Mouse (Mus musculus): ENCODE measurements at regions not wholly inside any gene's neighbourhood (a gene's known extent, or its start where the extent isn't known, plus 50 kb on each side); places are given as distances from the start of the nearest gene placed in this dataset.

DNA sequence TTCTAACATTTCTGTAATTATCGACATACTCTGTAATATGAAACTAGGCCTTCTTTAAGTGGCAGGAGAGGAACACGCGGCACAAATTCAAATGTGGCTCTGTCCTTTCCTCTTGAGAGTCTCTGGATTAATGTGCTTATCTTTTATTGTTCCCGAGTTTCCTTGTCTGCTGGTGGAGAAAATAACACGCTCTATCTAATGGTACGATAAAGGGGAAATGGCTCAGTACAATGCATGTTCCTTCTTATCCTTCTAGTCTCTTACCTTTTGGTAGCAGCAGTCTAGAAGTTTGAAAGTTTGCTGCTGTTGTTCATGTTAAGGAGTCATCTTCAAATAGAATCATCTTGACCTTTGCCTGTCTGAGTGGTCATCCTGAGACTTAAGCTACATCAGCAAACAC lies 130.1 kb upstream of the C9orf72 start:
- Histone ChIP-seq H3K27me3 (ENCODE audit: control insufficient read depth, insufficient read depth, low read length) (no peaks in the 10 kb centered on the region), H3K27ac (ENCODE audit: low read depth, low read length) (no peak overlapping the region), H3K4me2 (replicated peaks; ENCODE audit: low read depth, low read length) (no peak overlapping the region), H3K4me1 (replicated peaks; ENCODE audit: control insufficient read depth, insufficient read depth, low read length) (no peaks in the 10 kb centered on the region), H3K9me3 (ENCODE audit: control insufficient read depth, low read length) (no peaks in the 10 kb centered on the region), H3K4me3 (ENCODE audit: low read depth, low read length) (no peak overlapping the region), H3K9ac (ENCODE audit: low read depth, low read length) (no peak overlapping the region), H3K36me3 (ENCODE audit: control insufficient read depth, insufficient read depth, low read length) (no peaks in the 10 kb centered on the region)
- DNase-seq (ENCODE audit: low spot score) = no peak
- ATAC-seq (ENCODE audit: low FRiP score) = no peak
- WGBS = 87% methylated on average over 6 of the region's 6 CpGs

- H3K4me2 ChIP-seq (replicated peaks; ENCODE audit: low read depth, low read length) = no peak overlapping the region
- H3K27me3 ChIP-seq (ENCODE audit: control insufficient read depth, insufficient read depth, low read length) = no peaks in the 10 kb centered on the region
- no peaks in the 10 kb centered on the region for H3K4me1 ChIP-seq (replicated peaks; ENCODE audit: control insufficient read depth, insufficient read depth, low read length)
- no peak overlapping the region for H3K9ac ChIP-seq (ENCODE audit: low read depth, low read length)
- no peak overlapping the region for H3K4me3 ChIP-seq (ENCODE audit: low read depth, low read length)
- ATAC-seq (ENCODE audit: low FRiP score) (peak; percentile 54), DNase-seq (ENCODE audit: low spot score) (peak; percentile 27)
- H3K27ac ChIP-seq (ENCODE audit: low read depth, low read length) = no peak overlapping the region
- H3K9me3 ChIP-seq (ENCODE audit: control insufficient read depth, low read length) = no peaks in the 10 kb centered on the region
- no peaks in the 10 kb centered on the region for H3K36me3 ChIP-seq (ENCODE audit: control insufficient read depth, insufficient read depth, low read length)
- WGBS = 58% methylated on average over 14 of the region's 14 CpGs
Observed at GRCm38 (mm10) chr4:35354046-35354445, 128.1 kb upstream of the C9orf72 start.

DNA sequence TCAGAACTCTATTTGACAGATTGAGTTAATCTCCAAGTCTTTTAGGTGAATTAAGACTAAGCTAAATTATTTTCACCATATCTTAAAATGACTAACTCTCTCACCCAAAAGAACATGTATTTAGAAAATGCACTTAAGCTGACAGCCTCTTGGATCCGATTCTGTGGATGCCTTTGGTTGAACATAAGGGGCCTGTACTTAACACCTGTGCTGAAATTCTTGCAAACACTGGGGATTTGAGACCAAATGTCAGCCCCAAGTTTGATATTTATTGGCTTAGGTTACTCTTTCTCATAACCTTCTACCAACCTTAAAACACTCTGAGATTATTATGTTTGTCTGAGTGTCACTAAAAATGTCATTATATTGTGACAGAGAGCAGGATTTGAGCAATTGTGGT lies 126.6 kb upstream of the C9orf72 start:
- Histone ChIP-seq H3K4me1 (replicated peaks; ENCODE audit: control insufficient read depth, insufficient read depth, low read length) (no peaks in the 10 kb centered on the region), H3K9ac (ENCODE audit: low read depth, low read length) (no peak overlapping the region), H3K4me3 (ENCODE audit: low read depth, low read length) (no peak overlapping the region), H3K27ac (ENCODE audit: low read depth, low read length) (no peak overlapping the region), H3K4me2 (replicated peaks; ENCODE audit: low read depth, low read length) (no peak overlapping the region), H3K36me3 (ENCODE audit: control insufficient read depth, insufficient read depth, low read length) (no peaks in the 10 kb centered on the region), H3K27me3 (ENCODE audit: control insufficient read depth, insufficient read depth, low read length) (no peaks in the 10 kb centered on the region), H3K9me3 (ENCODE audit: control insufficient read depth, low read length) (no peaks in the 10 kb centered on the region)
- DNase-seq (ENCODE audit: low spot score) (no peak), ATAC-seq (ENCODE audit: low FRiP score) (no peak)
- 74% methylated on average over 1 of the region's 1 CpGs for WGBS

DNA sequence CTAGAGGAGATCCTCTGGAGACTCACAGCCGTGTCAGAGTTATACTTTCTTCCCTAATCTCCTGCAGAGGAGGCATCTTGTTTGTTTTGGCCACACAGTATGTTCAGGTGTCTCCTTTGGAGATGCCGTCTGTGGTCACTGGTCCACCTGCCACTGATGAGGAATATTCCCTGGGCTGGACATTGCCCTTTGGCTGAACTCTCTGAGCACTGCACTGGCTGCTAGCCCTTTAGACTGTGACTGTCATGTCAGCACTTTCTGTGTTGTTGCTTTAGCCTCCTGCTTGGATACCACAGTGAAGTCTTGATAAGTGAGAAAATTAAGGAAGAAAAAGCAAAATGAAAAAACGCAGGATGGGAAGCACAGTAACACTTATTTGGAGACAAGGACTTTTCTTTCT lies 124.5 kb upstream of the C9orf72 start:
- no peaks in the 10 kb centered on the region for H3K36me3 ChIP-seq (ENCODE audit: control insufficient read depth, insufficient read depth, low read length)
- no peaks in the 10 kb centered on the region for H3K27me3 ChIP-seq (ENCODE audit: control insufficient read depth, insufficient read depth, low read length)
- no peak for DNase-seq (ENCODE audit: low spot score)
- H3K4me3 ChIP-seq (ENCODE audit: low read depth, low read length) = no peak overlapping the region
- no peaks in the 10 kb centered on the region for H3K9me3 ChIP-seq (ENCODE audit: control insufficient read depth, low read length)
- no peak overlapping the region for H3K27ac ChIP-seq (ENCODE audit: low read depth, low read length)
- 79% methylated on average over 3 of the region's 3 CpGs for WGBS
- H3K4me1 ChIP-seq (replicated peaks; ENCODE audit: control insufficient read depth, insufficient read depth, low read length) = no peaks in the 10 kb centered on the region
- no peak overlapping the region for H3K4me2 ChIP-seq (replicated peaks; ENCODE audit: low read depth, low read length)
- H3K9ac ChIP-seq (ENCODE audit: low read depth, low read length) = no peak overlapping the region
- no peak for ATAC-seq (ENCODE audit: low FRiP score)

DNA sequence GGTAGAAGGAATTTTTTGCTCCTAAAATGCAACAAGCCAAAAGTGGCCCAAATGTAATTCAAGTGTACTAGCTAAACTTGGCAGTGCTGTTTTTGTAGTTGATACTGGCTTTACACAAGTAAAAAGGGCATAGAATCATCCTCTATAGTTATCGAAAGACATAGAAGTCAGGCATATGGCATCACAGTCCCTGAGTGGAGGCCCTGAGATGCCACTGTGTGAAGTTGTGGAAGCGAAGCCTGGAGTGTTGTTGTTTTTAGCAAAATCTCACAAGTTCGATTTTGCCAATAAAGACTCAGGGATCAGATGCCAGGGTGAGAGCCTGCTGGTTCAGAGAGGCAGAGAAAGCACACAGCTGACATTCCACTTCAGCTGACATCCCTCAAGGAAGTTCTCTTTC lies 121.6 kb upstream of the C9orf72 start:
- no peak for DNase-seq (ENCODE audit: low spot score)
- no peak for ATAC-seq (ENCODE audit: low FRiP score)
- no peak overlapping the region for H3K9ac ChIP-seq (ENCODE audit: low read depth, low read length)
- no peak overlapping the region for H3K4me3 ChIP-seq (ENCODE audit: low read depth, low read length)
- H3K4me1 ChIP-seq (replicated peaks; ENCODE audit: control insufficient read depth, insufficient read depth, low read length) = no peaks in the 10 kb centered on the region
- no peak overlapping the region for H3K4me2 ChIP-seq (replicated peaks; ENCODE audit: low read depth, low read length)
- H3K27ac ChIP-seq (ENCODE audit: low read depth, low read length) = no peak overlapping the region
- WGBS = 89% methylated on average over 3 of the region's 3 CpGs
- H3K36me3 ChIP-seq (ENCODE audit: control insufficient read depth, insufficient read depth, low read length) = no peaks in the 10 kb centered on the region
- H3K27me3 ChIP-seq (ENCODE audit: control insufficient read depth, insufficient read depth, low read length) = no peaks in the 10 kb centered on the region
- no peaks in the 10 kb centered on the region for H3K9me3 ChIP-seq (ENCODE audit: control insufficient read depth, low read length)

DNA sequence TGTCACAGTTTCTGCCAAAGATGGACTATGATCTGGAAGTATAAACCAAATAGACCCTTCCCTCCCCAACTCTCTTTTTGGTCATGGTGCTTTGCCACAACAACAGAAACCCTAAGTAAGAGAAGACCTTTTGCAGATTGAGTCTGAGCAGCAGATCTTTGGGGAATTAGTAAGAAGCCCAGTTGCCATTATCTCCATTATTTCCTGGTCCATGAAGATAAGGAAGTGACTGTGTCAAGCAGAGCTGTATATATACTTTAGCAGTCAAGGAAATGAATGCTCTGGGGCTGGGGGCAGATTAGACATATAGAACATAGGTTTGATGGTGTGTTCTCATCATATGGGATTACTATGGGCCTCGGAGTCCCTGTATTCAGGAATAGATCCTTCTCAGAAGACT lies 117.8 kb upstream of the C9orf72 start:
- Histone ChIP-seq H3K9ac (ENCODE audit: low read depth, low read length) (no peak overlapping the region), H3K36me3 (ENCODE audit: control insufficient read depth, insufficient read depth, low read length) (no peaks in the 10 kb centered on the region), H3K4me2 (replicated peaks; ENCODE audit: low read depth, low read length) (no peak overlapping the region), H3K27ac (ENCODE audit: low read depth, low read length) (no peak overlapping the region), H3K9me3 (ENCODE audit: control insufficient read depth, low read length) (no peaks in the 10 kb centered on the region), H3K4me3 (ENCODE audit: low read depth, low read length) (no peak overlapping the region), H3K4me1 (replicated peaks; ENCODE audit: control insufficient read depth, insufficient read depth, low read length) (no peaks in the 10 kb centered on the region), H3K27me3 (ENCODE audit: control insufficient read depth, insufficient read depth, low read length) (no peaks in the 10 kb centered on the region)
- 82% methylated on average over 1 of the region's 1 CpGs for WGBS
- no peak for DNase-seq (ENCODE audit: low spot score)
- no peak for ATAC-seq (ENCODE audit: low FRiP score)

DNA sequence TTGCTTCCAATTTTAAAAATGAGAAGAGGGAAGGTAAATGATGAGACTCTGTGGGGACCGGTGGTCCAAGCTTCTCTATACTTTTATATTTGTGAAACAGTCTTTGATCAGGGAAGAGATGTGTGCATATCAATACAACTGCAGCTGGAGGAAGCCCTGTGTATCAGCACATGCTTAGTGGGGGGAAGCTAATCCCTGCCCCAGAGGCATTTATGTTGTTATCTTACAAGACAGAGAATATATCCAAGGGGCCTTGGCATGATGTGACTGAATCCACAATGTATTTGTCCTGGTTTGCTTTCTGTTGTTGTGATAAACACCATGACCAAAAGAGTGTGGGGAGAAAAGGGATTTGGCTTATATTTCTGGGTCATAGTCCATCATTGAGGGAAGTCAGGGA lies 105.2 kb upstream of the C9orf72 start:
- no peaks in the 10 kb centered on the region for H3K9me3 ChIP-seq (ENCODE audit: control insufficient read depth, low read length)
- H3K27ac ChIP-seq (ENCODE audit: low read depth, low read length) = no peak overlapping the region
- no peaks in the 10 kb centered on the region for H3K36me3 ChIP-seq (ENCODE audit: control insufficient read depth, insufficient read depth, low read length)
- no peaks in the 10 kb centered on the region for H3K4me1 ChIP-seq (replicated peaks; ENCODE audit: control insufficient read depth, insufficient read depth, low read length)
- no peak overlapping the region for H3K4me2 ChIP-seq (replicated peaks; ENCODE audit: low read depth, low read length)
- no peak overlapping the region for H3K9ac ChIP-seq (ENCODE audit: low read depth, low read length)
- no peak for DNase-seq (ENCODE audit: low spot score)
- no peak overlapping the region for H3K4me3 ChIP-seq (ENCODE audit: low read depth, low read length)
- 91% methylated on average over 1 of the region's 1 CpGs for WGBS
- no peaks in the 10 kb centered on the region for H3K27me3 ChIP-seq (ENCODE audit: control insufficient read depth, insufficient read depth, low read length)
- ATAC-seq (ENCODE audit: low FRiP score) = no peak

GRCm38 (mm10) chr4:35325300-35325699 lies 99.3 kb upstream of the C9orf72 start:
- no peaks in the 10 kb centered on the region for H3K27me3 ChIP-seq (ENCODE audit: control insufficient read depth, insufficient read depth, low read length)

DNA sequence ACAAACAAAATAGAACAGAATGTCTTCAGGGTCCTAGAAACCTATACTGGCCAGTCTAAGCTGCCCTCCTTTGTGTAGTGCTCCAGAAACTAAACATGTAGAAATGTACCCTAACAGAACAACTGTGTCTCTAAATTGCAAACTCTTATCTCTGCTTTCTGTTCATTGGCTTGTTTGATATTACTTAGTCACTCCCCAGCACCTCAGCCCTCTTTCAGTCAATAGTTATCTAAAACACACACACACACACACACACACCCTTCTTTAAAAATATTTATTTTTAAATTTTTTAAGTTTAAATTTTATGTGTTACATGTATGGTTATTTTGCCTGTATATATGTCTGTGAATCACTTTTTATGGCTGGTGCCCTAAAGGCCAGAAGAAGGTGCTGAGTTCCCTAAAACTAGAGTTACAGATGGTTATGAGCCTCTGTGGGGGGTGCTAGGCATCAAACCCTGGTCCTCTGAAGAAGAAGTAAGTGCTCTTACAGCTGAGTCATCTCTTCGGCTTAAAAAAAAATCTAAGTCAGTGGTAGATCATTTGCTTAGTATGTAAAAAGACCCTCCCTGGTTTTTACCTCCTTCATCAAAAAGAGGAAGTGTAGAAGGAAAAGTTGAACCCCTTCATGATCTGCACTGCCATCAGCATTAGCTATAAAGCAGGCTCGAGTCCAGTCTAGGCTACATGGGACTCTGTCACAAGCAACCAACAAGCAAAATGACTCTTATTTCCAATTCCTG lies 96.6 kb upstream of the C9orf72 start:
- Histone ChIP-seq H3K27ac (ENCODE audit: low read depth, low read length) (no peak overlapping the region), H3K9me3 (ENCODE audit: control insufficient read depth, low read length) (no peaks in the 10 kb centered on the region), H3K4me1 (replicated peaks; ENCODE audit: control insufficient read depth, insufficient read depth, low read length) (no peaks in the 10 kb centered on the region), H3K9ac (ENCODE audit: low read depth, low read length) (no peak overlapping the region), H3K4me2 (replicated peaks; ENCODE audit: low read depth, low read length) (no peak overlapping the region), H3K27me3 (ENCODE audit: control insufficient read depth, insufficient read depth, low read length) (no peaks in the 10 kb centered on the region), H3K4me3 (ENCODE audit: low read depth, low read length) (no peak overlapping the region), H3K36me3 (ENCODE audit: control insufficient read depth, insufficient read depth, low read length) (no peaks in the 10 kb centered on the region)
- ATAC-seq (ENCODE audit: low FRiP score) (no peak), DNase-seq (ENCODE audit: low spot score) (no peak)
- WGBS = 93% methylated on average over 2 of the region's 2 CpGs

More at GRCm38 (mm10) chr4:35325300-35325699, 99.3 kb upstream of the C9orf72 start:
- no peak overlapping the region for H3K27ac ChIP-seq (ENCODE audit: low read depth, low read length)
- H3K4me3 ChIP-seq (ENCODE audit: low read depth, low read length) = no peak overlapping the region
- no peak for ATAC-seq (ENCODE audit: low FRiP score)
- no peaks in the 10 kb centered on the region for H3K4me1 ChIP-seq (replicated peaks; ENCODE audit: control insufficient read depth, insufficient read depth, low read length)
- no peak overlapping the region for H3K4me2 ChIP-seq (replicated peaks; ENCODE audit: low read depth, low read length)
- no peaks in the 10 kb centered on the region for H3K9me3 ChIP-seq (ENCODE audit: control insufficient read depth, low read length)
- no peak for DNase-seq (ENCODE audit: low spot score)
- no peak overlapping the region for H3K9ac ChIP-seq (ENCODE audit: low read depth, low read length)
- H3K36me3 ChIP-seq (ENCODE audit: control insufficient read depth, insufficient read depth, low read length) = no peaks in the 10 kb centered on the region
